Mouse (Mus musculus) natural killer cell, adult 2 months (primary cell): ENCODE data around the gene Gm20388.

Experiments used
- DNase-seq, 2 experiments: peaks; one replicate each; pipeline ENCODE4 v3.0.0; 2022; ENCODE audit warnings: low spot score in 2 of 2

Gene Gm20388

DNA sequence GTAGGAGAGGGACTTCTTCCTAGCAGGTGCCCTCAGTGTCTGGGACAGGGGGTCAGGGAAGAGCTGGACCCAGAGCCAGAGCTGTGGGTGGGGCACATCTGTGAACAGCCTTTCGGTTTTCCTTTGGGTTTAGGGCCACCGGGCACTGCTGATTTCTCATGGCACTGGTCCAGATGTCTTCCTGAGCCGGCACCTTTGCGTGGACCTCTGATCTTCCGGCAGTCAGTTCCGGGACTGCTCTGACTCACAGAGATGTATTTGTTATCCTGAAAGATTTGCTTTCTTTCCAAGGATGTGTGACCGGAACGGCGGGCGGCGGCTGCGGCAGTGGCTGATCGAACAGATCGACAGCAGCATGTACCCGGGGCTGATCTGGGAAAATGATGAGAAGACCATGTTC, 828.9 kb downstream of the Gm20388 start:
- DNase-seq: no peak

GRCm38 (mm10) chr8:120740579-120740978, 829.9 kb downstream of the Gm20388 start:
- no peak for DNase-seq

DNA sequence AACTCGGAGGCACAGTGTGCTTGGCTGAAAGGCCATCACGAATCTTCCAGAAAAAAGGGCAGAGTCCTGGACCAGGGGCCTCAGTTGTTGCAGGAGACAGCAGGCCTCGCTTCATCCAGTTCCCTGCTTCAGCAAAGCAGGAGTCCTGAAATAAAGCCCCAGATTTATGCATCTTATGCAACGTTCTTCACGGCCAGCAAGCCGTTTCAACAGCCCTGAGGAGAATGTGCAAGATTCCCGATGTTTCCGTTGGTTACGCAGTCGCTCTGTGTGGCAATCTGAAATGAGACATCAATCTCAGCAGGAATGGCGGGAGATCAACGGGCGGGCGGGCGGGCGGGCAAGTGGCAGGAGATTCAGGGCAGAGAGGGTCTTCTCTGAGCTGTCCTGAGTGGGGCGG, 830.4 kb downstream of the Gm20388 start:
- DNase-seq: no peak

DNA sequence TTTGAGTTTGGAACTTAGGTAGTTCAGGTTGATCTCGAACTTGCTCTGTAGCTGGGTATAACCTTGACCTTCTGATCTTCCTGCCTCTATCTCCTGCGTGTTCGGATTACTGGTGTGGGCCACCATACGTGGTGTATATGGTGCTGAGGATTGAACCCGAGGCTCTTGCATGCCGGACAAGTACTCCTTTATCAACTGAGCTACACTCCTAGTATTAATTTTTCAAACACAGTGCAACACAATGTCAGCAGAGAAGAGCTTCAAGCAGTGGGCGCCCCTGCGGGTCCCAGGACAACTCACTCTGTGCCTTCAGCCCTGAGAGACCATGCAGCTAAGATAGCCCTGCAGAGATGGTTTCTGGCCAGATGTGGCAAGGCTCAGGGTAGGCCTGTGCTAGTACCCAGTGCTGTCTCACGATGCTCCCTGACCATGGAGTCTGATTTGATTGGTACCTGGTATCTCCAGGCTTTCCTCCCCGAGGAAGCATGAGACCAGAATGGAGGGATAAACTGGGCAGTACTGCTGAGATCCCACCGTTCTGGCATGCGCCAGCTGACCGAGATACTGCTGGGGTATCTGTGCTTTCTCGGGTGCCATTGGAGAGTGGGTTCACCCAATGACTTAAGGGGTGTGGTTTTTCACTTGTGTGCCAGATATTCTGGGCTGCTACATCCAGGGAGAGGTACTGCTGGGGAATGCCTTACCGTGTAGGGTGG, 831.3 kb downstream of the Gm20388 start:
- no peak for DNase-seq

GRCm38 (mm10) chr8:120743149-120743897, 832.7 kb downstream of the Gm20388 start:
- no peak for DNase-seq

GRCm38 (mm10) chr8:120743898-120744290, 833.3 kb downstream of the Gm20388 start:
- no peak for DNase-seq

GRCm38 (mm10) chr8:120744448-120744847, 833.8 kb downstream of the Gm20388 start:
- DNase-seq: no peak

DNA sequence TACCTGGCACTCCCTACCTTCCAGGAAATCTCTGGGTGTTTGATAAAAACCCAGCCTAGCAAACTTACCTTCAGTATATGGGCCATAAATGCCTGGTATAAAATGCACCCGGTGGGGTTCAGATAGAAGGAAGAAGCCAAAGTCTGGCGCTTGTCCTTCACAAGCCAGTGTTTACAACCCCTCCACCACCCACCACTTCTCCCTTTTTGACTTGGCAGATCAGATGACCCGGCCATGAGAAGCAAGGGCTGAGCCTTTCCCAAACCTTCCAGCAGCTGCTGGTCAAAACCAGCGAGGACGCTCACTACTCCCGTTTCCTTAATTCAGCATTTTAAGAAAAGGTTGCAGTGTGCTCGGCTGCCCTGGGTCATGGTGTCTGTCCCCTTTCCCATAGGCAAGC, 834.6 kb downstream of the Gm20388 start:
- no peak for DNase-seq

- peak in 1 of 2 experiments; percentile 49 for DNase-seq
These were observed 835.5 kb downstream of the Gm20388 start for GRCm38 (mm10) chr8:120746007-120746701.

- DNase-seq: no peak
These were observed 836.6 kb downstream of the Gm20388 start for GRCm38 (mm10) chr8:120747286-120747685.

GRCm38 (mm10) chr8:120750616-120751015, 840.0 kb downstream of the Gm20388 start:
- DNase-seq: no peak

DNA sequence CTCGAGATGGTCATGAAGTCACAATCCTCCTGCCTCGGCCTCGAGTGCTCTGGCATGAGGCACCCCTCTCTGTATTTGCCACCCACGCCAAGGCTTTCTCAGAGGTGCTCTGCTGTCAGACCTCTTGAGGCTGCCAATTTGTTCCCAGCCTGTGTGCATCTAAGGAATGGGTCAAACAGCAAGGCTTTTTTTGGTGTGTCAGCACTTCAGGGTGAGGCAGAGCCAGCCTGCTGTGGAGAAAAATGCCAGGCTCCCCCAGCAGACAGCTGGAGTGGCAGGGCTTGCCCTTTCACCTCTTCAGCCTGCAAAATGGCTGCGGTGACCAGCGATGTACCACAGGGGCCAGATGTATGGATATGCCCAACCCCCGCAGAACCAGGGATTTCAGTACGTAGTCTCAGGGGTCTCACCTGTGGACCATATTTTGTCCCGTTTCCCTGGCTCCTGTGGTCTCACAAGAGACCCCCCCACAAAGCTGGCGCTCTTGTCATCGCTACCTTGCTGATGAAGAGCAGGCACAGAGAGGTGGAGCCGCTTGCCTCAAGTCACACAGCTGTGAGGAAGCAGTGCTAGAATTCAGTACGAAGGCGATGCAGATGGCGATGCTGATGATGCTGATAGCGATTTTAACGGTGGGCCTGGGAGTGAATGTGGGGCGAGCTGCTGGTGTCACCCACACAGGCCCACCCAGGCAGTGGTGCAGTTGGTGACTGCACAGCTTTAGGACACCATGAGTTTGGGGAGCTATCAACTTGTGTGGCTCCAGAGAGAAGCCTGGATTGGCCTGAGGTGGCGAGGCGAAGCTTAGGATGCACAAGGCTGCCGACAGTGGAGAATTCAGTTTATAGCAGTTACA, 840.8 kb downstream of the Gm20388 start:
- DNase-seq: no peak

DNA sequence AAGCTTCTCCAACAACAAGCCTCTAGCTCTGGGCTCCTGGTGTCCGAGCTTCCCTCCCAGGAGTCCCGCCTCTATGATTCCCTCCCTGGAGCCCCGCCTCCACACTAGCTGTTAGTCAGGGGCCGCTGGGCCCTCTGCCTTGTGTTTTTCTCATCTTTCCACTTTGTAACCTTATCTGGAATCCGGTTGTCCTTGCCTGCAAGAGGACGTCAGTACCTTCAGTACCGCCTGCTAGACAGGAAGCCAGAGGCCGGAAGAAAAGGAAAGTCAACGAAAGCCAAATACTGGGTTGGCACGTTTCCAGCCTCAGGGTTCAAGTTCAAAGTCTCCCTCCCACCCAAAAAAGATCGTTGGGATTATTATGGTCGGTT, 841.4 kb downstream of the Gm20388 start:
- DNase-seq: no peak

DNA sequence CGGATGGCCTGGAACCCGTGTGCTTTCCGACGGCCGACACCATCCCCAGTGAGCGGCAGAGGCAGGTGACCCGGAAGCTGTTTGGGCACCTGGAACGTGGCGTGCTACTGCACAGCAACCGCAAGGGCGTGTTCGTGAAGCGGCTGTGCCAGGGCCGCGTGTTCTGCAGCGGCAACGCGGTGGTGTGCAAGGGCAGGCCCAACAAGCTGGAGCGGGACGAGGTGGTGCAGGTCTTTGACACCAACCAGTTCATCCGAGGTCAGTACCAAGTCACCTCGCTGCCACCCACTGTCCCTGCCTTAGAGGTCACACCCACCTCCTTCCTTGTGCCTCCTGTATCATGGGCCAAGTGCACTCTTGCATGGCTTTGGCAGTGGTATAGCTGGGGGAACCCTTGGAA, 842.8 kb downstream of the Gm20388 start:
- DNase-seq: no peak

GRCm38 (mm10) chr8:120755306-120756297, 845.0 kb downstream of the Gm20388 start:
- DNase-seq: no peak

DNA sequence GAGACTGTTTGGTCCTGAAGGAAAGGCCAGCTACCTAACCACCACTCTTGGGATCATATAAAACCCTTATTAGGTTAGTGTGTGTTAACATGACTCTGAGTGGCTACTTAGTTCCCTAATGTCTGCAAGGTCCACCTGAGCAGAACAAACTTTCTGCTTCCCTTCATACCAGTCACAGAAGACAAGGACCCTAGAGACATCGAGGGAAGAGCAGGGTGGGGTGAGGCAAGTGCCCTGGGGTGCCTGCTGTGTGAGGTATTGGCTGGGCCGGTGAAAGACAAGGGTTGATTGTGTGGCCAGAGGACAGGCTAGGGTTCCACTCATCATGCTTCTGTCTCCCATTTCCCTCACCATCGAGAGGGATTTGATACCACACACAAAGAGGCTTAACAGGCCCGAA, 847.4 kb downstream of the Gm20388 start:
- DNase-seq: no peak

DNA sequence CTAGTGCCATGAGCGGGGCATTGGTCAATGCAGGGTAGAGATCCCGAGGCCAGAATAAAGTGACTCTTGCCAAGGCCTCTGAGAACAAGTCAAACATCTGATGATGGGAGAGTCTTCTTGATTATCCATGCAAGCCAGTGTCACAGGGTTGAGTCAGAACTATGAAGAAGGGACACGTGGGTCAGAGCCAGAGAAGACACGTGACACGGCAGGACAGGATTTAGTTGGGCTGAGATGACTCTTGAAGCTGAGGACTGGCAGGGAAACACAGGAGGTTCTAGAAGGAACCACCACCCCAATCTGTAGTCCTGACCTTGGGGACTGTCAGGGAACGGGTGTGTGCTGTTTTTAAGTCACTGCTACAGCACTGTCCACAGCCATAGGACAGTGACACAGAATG, 849.2 kb downstream of the Gm20388 start:
- no peak for DNase-seq

DNA sequence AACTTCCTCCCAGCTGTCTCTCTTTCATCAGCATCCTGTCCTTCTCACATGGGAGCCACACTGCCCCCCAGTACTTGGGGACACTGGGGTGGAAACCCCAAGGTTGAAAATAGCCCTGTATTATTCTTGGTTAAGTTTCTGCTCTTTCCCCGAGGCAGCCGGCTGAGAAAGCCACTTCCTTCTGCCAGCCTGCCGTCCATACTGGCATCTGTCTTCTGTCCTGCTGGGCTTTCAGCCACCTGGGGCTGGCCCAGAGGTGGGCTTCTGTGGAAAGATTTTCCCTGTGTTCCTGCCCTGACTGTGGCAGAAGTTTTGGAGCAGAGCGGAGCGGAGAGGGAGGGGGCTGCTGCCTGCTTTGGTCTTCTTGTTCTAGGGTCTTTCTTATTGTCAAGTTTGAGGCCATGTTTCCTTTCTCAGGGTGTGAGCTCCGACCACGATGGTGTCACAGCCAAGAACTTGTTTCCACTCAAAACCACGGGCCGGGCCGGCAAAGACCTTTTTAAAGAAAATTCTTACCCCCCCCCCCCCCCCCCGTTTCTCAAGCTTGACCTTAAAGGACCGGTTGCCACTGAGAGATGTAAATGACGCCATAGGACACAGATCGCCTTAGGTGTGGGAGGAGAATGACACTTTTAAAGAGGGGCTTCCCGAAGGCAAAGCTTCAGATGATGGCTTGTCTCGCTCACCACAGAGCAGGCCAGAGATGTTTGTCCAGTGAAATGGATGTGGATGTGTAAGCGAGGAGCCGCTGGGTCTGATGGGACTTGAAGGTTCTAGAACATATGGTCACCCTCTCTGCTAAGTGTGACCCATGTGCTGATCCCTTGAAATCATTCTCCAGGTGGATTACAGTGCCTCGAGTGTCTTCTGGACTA, 849.9 kb downstream of the Gm20388 start:
- DNase-seq: peak; percentile 80 to 92

- no peak for DNase-seq
These were observed 852.6 kb downstream of the Gm20388 start for GRCm38 (mm10) chr8:120763267-120763666.

DNA sequence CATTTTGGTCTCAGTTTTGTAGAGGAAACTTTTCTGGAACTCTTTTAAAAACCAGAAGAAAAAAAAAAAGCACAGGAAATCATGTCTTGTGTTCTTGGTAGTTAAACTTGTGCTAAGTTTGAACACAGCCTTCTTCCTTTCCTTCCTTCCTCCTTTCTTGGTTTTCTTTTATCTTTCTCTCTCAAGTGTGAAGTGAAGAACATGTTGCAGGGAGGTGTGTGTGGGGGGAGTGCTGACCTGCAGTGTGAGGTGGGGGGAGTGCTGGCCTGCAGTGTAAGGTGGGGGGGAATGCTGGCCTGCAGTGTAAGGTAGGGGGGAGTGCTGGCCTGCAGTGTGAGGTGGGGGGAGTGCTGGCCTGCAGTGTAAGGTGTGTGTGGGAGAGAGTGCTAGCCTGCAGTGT, 854.0 kb downstream of the Gm20388 start:
- DNase-seq: no peak
